8 mouse cellular contexts compared by ENCODE assay signal in genomic region chr2:157279416-157279800, GRCm38 (mm10). TPM values are rescaled to one million over a fixed set of nuclear protein-coding genes. Genes with fewer than 3 reads are reported as not detected.
A peak's percentile ranks its signal among the peaks of the same experiment; 100 is the strongest.
DNase-seq lines count a peak whose midpoint lies in the region; ATAC-seq lines count a peak whose summit lies in the region.

Gene Mroh8, minus strand, starts transcription at chr2:157279549.

- no peaks in the 10 kb centered on the region for H3K27me3 ChIP-seq in lung, embryonic 15.5 days
- H3K27me3 ChIP-seq in embryonic facial prominence, embryonic 10.5 days (replicated peaks; ENCODE audit: low read depth, poor library complexity, severe bottlenecking) = no peaks in the 10 kb centered on the region
- H3K27me3 ChIP-seq in hindbrain, embryonic 15.5 days = no peaks in the 10 kb centered on the region

- under 1% methylated on average over 32 of the region's 32 CpGs for WGBS in lung, embryonic 15.5 days
- WGBS in embryonic facial prominence, embryonic 10.5 days = under 1% methylated on average over 32 of the region's 32 CpGs
- WGBS in hindbrain, embryonic 15.5 days = 0% methylated on average over 25 of the region's 32 CpGs

- peak within 1 kb of the TSS; percentile 66 for H3K4me2 ChIP-seq in lung, embryonic 15.5 days
- H3K4me2 ChIP-seq in hindbrain, embryonic 15.5 days = peak within 1 kb of the TSS; percentile 78

- no peaks in the 10 kb centered on the region for H3K9me3 ChIP-seq in lung, embryonic 15.5 days
- H3K9me3 ChIP-seq in embryonic facial prominence, embryonic 10.5 days = no peaks in the 10 kb centered on the region
- H3K9me3 ChIP-seq in hindbrain, embryonic 15.5 days = no peaks in the 10 kb centered on the region

- H3K9ac ChIP-seq in lung, embryonic 15.5 days = peak within 1 kb of the TSS; percentile 99
- H3K9ac ChIP-seq in hindbrain, embryonic 15.5 days = peak within 1 kb of the TSS; percentile 91

- peak; percentile 61 for ATAC-seq in lung, embryonic 15.5 days (ENCODE audit: borderline replicate concordance, extremely low read depth, low FRiP score, low TSS enrichment)
- peak; percentile 73; the same call in 1 of the 2 replicates for ATAC-seq in hindbrain, embryonic 15.5 days (ENCODE audit: low FRiP score, low read depth)
- ATAC-seq in megakaryocyte progenitor cell, adult 5-6 weeks (replicated peaks; ENCODE audit: poor library complexity) = peak; percentile 42

- H3K36me3 ChIP-seq in lung, embryonic 15.5 days = peaks cover 15% of the 10 kb centered on the region
- H3K36me3 ChIP-seq in embryonic facial prominence, embryonic 10.5 days (replicated peaks) = peaks cover 37% of the 10 kb centered on the region
- peaks cover 9% of the 10 kb centered on the region; the same call in 1 of the 2 replicates for H3K36me3 ChIP-seq in hindbrain, embryonic 15.5 days

- H3K27ac ChIP-seq in lung, embryonic 15.5 days = peak within 1 kb of the TSS; percentile 95
- H3K27ac ChIP-seq in embryonic facial prominence, embryonic 10.5 days (replicated peaks) = peak within 1 kb of the TSS; percentile 99
- peak within 1 kb of the TSS; percentile 96 for H3K27ac ChIP-seq in hindbrain, embryonic 15.5 days (replicated peaks)

- peaks cover 18% of the 10 kb centered on the region for H3K4me1 ChIP-seq in lung, embryonic 15.5 days
- peaks cover 20% of the 10 kb centered on the region for H3K4me1 ChIP-seq in embryonic facial prominence, embryonic 10.5 days
- H3K4me1 ChIP-seq in hindbrain, embryonic 15.5 days (replicated peaks) = peaks cover 25% of the 10 kb centered on the region

- DNase-seq in adrenal gland, postnatal 10 days = peak; percentile 74
- no peak for DNase-seq in adrenal gland, adult (ENCODE audit: inconsistent age in 2 of 2, low spot score in 1 of 2)
- DNase-seq in lung, postnatal 4 days = no peak
- DNase-seq in embryonic facial prominence, embryonic 10.5 days (ENCODE audit: low spot score) = no peak
- no peak for DNase-seq in urinary bladder, adult 2 months (ENCODE audit: low spot score)

- H3K4me3 ChIP-seq in lung, embryonic 15.5 days = peak within 1 kb of the TSS; percentile 99
- H3K4me3 ChIP-seq in embryonic facial prominence, embryonic 10.5 days = peak within 1 kb of the TSS; percentile 99
- peak within 1 kb of the TSS; percentile 69 for H3K4me3 ChIP-seq in hindbrain, embryonic 15.5 days

RNA-seq across cellular contexts. Expression of gene Mroh8, which starts in this region (rescaled TPM):
- total RNA-seq in adrenal gland, postnatal 10 days (2021) = under 1 TPM in 1 of 2 experiments, not detected in 1; 0.42 TPM
- polyA plus RNA-seq in lung, embryonic 15.5 days (2015; fragmentation: Nextera tagmentation; extraction: Ambion mirVana) = 0.38 and 0.80 TPM in 2 replicates
- polyA plus RNA-seq in embryonic facial prominence, embryonic 10.5 days (2016; fragmentation: Nextera tagmentation; extraction: Ambion mirVana) = 0.73 and 1.0 TPM in 2 replicates
- polyA plus RNA-seq in hindbrain, embryonic 15.5 days (2015; fragmentation: Nextera tagmentation; extraction: Ambion mirVana) = 0.36 and 0.75 TPM in 2 replicates
- 0.07 and 0.22 TPM in 2 replicates for total RNA-seq in megakaryocyte progenitor cell, adult 5-6 weeks (2015)
- 0.68 TPM in 1 of 2 replicates, not detected in the other for total RNA-seq in megakaryocyte progenitor cell, adult 5-6 weeks (2017)
- polyA plus RNA-seq in urinary bladder, adult 2 months (2012; rRNA removed) = 0.07 and 0.25 TPM in 2 replicates

Comparison
In these comparisons a context has a peak if more than half of its experiments do, and no peak if none do; other contexts are left out.
1. Peak in DNase-seq in adrenal gland, postnatal 10 days; RNA of the gene not detected or under 1 TPM.
2. Peak in ATAC-seq, H3K4me3 ChIP-seq, H3K27ac ChIP-seq, H3K9ac ChIP-seq and H3K4me2 ChIP-seq in lung, embryonic 15.5 days; RNA of the gene not detected or under 1 TPM.
3. Peak in ATAC-seq, H3K4me3 ChIP-seq, H3K27ac ChIP-seq, H3K9ac ChIP-seq and H3K4me2 ChIP-seq in hindbrain, embryonic 15.5 days; RNA of the gene not detected or under 1 TPM.
4. Peak in ATAC-seq in megakaryocyte progenitor cell, adult 5-6 weeks; RNA of the gene not detected or under 1 TPM.